Mouse (Mus musculus): ENCODE measurements at regions not wholly inside any gene's neighbourhood (a gene's known extent, or its start where the extent isn't known, plus 50 kb on each side); places are given as distances from the start of the nearest gene placed in this dataset.
A peak's percentile ranks its signal among the peaks of the same experiment; 100 is the strongest.

GRCm38 (mm10) chrX:146428506-146428905, 533.8 kb upstream of the Htr2c start:
- no peak for DNase-seq (ENCODE audit: low spot score in 2 of 2)

- peak in 1 of 2 experiments; percentile 2 for DNase-seq (ENCODE audit: low spot score in 2 of 2)
These were observed 502.4 kb upstream of the Htr2c start for GRCm38 (mm10) chrX:146459891-146460290.

- no peak for DNase-seq (ENCODE audit: low spot score in 2 of 2)
These were observed 484.7 kb upstream of the Htr2c start for GRCm38 (mm10) chrX:146477581-146477980.

GRCm38 (mm10) chrX:146512492-146512891, 449.8 kb upstream of the Htr2c start:
- DNase-seq (ENCODE audit: low spot score in 2 of 2) = no peak

- no peak for DNase-seq (ENCODE audit: low spot score in 2 of 2)
These were observed 449.1 kb upstream of the Htr2c start for GRCm38 (mm10) chrX:146513261-146513660.

GRCm38 (mm10) chrX:146528775-146529174, 433.5 kb upstream of the Htr2c start:
- no peak for DNase-seq (ENCODE audit: low spot score in 2 of 2)

GRCm38 (mm10) chrX:146537811-146538210, 424.5 kb upstream of the Htr2c start:
- DNase-seq (ENCODE audit: low spot score in 2 of 2) = no peak

- no peak for DNase-seq (ENCODE audit: low spot score in 2 of 2)
These were observed 403.7 kb upstream of the Htr2c start for GRCm38 (mm10) chrX:146558606-146559005.

Data from right cerebral cortex, adult 2 months (tissue).